Mouse (Mus musculus): Measurements from ENCODE around the gene Olfr229. TPM values are rescaled to one million over a fixed set of nuclear protein-coding genes. Genes with fewer than 3 reads are reported as not detected.
"Not testable (repeated sequence)": the region's sequence is repeated elsewhere in the genome, so short reads cannot be mapped to it uniquely, and the experiment has no call there.

Gene Olfr229
- polyA plus RNA-seq (2016; fragmentation: Nextera tagmentation; extraction: Ambion mirVana): not detected in 2 replicates

GRCm38 (mm10) chr9:39907036-39907435 is at the start of gene Olfr229:
Gene Olfr229 (plus strand): TSS chr9:39907336.
- 73% methylated on average over 2 of the region's 2 CpGs for WGBS
- no peaks in the 10 kb centered on the region for H3K9me3 ChIP-seq

DNA sequence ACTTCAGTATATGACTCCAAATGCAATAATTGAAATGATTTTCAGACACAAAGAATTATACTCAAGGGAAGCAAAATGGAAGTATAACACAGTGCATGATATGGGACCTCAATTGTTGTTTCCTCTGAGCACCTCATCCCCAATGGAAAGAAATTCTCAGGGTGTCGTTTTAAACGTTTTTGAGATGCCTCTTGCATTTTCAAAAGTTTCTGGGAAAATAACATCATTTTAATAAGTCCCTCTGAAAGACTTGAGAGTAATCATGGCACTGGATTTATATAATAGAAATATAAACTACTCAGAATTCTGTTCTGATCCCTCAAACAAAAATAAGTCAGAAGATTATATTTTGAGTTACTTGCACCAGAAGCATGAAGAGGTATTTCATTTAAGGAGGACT is 41.0 kb upstream of the Olfr229 start, which contains the start of gene Olfr972:
Gene Olfr972, plus strand, starts transcription at position 301 of the 400 bp plus-strand sequence.
- Histone ChIP-seq H3K36me3 (no peaks in the 10 kb centered on the region), H3K4me2 (no peak within 1 kb of the TSS), H3K9me3 (no peaks in the 10 kb centered on the region), H3K4me3 (replicated peaks) (no peak within 1 kb of the TSS), H3K27ac (no peak within 1 kb of the TSS), H3K27me3 (no peaks in the 10 kb centered on the region), H3K4me1 (replicated peaks) (no peaks in the 10 kb centered on the region), H3K9ac (replicated peaks) (no peak within 1 kb of the TSS)
- ATAC-seq (ENCODE audit: insufficient number of reproducible peaks, insufficient read depth, low FRiP score, low TSS enrichment, low read depth): no peak
- 73% methylated on average over 2 of the region's 2 CpGs for WGBS

More at GRCm38 (mm10) chr9:39907036-39907435, at the start of gene Olfr229:
- ATAC-seq (ENCODE audit: insufficient number of reproducible peaks, insufficient read depth, low FRiP score, low TSS enrichment, low read depth): no peak
- H3K4me1 ChIP-seq (replicated peaks): no peaks in the 10 kb centered on the region
- no peak within 1 kb of the TSS for H3K9ac ChIP-seq (replicated peaks)
- no peaks in the 10 kb centered on the region for H3K27me3 ChIP-seq
- no peaks in the 10 kb centered on the region for H3K36me3 ChIP-seq
- H3K27ac ChIP-seq: no peak within 1 kb of the TSS
- H3K4me3 ChIP-seq (replicated peaks): no peak within 1 kb of the TSS
- H3K4me2 ChIP-seq: no peak within 1 kb of the TSS

GRCm38 (mm10) chr9:39871986-39872385 is 35.1 kb upstream of the Olfr229 start:
- H3K4me2 ChIP-seq; H3K27me3 ChIP-seq; H3K9ac ChIP-seq (replicated peaks); H3K4me3 ChIP-seq (replicated peaks); H3K27ac ChIP-seq; ATAC-seq (ENCODE audit: insufficient number of reproducible peaks, insufficient read depth, low FRiP score, low TSS enrichment, low read depth); H3K9me3 ChIP-seq; H3K4me1 ChIP-seq (replicated peaks); H3K36me3 ChIP-seq: not testable (repeated sequence)
- 88% methylated on average over 1 of the region's 1 CpGs for WGBS

GRCm38 (mm10) chr9:39877541-39878396 is 29.4 kb upstream of the Olfr229 start:
- not testable (repeated sequence) for H3K27ac ChIP-seq; H3K4me1 ChIP-seq (replicated peaks); H3K36me3 ChIP-seq; H3K9me3 ChIP-seq; H3K27me3 ChIP-seq; H3K9ac ChIP-seq (replicated peaks); ATAC-seq (ENCODE audit: insufficient number of reproducible peaks, insufficient read depth, low FRiP score, low TSS enrichment, low read depth); H3K4me3 ChIP-seq (replicated peaks); H3K4me2 ChIP-seq
- WGBS: no CpG with 5 or more reads among the region's 4 CpGs

- WGBS: 75% methylated on average over 6 of the region's 6 CpGs
- Histone ChIP-seq H3K4me1 (replicated peaks) (no peaks in the 10 kb centered on the region), H3K9ac (replicated peaks) (no peak overlapping the region), H3K27me3 (no peaks in the 10 kb centered on the region), H3K9me3 (no peaks in the 10 kb centered on the region), H3K4me3 (replicated peaks) (no peak overlapping the region), H3K4me2 (no peak overlapping the region), H3K27ac (no peak overlapping the region), H3K36me3 (no peaks in the 10 kb centered on the region)
- no peak for ATAC-seq (ENCODE audit: insufficient number of reproducible peaks, insufficient read depth, low FRiP score, low TSS enrichment, low read depth)
Observed at GRCm38 (mm10) chr9:39905106-39905505, 2.0 kb upstream of the Olfr229 start.

DNA sequence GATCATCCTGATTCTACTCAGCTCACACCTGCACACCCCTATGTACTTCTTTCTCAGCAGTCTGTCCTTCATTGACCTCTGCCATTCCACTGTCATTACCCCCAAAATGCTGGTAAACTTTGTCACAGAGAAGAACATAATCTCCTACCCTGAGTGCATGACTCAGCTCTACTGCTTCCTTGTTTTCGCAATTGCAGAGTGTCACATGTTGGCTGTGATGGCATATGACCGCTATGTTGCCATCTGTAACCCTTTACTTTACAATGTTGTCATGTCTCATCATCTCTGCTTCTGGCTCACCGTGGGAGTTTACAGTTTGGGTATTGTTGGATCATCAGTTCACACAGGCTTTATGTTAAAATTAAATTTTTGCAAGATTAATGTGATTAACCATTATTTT is 2.8 kb downstream of the Olfr229 start:
- 86% methylated on average over 3 of the region's 3 CpGs for WGBS
- H3K4me3 ChIP-seq (replicated peaks): no peak overlapping the region
- no peaks in the 10 kb centered on the region for H3K4me1 ChIP-seq (replicated peaks)
- no peak for ATAC-seq (ENCODE audit: insufficient number of reproducible peaks, insufficient read depth, low FRiP score, low TSS enrichment, low read depth)
- no peaks in the 10 kb centered on the region for H3K9me3 ChIP-seq
- H3K9ac ChIP-seq (replicated peaks): no peak overlapping the region
- H3K36me3 ChIP-seq: no peaks in the 10 kb centered on the region
- H3K27me3 ChIP-seq: no peaks in the 10 kb centered on the region
- H3K4me2 ChIP-seq: no peak overlapping the region
- no peak overlapping the region for H3K27ac ChIP-seq

DNA sequence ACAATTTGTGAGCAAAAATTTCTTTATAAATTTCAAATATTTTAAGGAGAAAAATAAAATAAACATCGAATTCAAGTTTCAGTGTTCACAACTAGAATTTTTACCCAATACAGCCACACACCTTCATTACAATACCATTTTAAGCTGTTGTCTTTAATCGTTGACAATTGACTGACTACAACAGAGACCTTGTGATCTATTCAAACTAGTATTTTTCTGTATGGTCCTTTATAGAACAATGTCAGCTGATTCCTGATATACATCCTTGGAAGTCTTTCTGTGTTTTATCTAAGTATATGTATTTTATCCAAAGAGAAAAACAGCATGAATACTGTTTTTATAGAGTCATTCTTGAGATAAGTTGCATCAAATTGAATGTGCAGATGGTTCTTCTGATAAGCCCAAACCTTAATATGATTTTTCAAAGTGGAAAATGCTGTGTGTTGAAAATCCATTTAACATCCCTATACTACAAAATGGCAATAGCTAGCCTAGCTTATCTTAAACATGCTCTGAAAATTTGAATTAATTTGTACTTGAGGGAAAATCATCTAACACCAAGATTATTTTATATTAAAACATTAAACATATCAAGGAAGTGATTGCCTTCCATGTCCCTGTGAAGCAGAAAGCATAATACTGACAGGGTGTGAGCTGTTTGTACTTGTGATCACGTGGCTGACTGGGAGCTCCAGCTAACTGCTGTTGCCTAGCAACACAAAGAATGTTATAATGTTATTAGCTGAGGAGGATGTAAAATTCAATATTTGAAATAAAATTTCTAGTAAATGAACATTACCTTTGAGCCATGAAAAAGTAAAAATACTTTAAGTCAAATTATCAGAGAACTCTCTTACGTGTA is 21.1 kb downstream of the Olfr229 start:
- not testable (repeated sequence) for H3K36me3 ChIP-seq; H3K27ac ChIP-seq; H3K4me2 ChIP-seq; H3K4me1 ChIP-seq (replicated peaks); H3K9me3 ChIP-seq; H3K4me3 ChIP-seq (replicated peaks); ATAC-seq (ENCODE audit: insufficient number of reproducible peaks, insufficient read depth, low FRiP score, low TSS enrichment, low read depth); H3K27me3 ChIP-seq; H3K9ac ChIP-seq (replicated peaks)
- WGBS: no CpG with 5 or more reads among the region's 4 CpGs

DNA sequence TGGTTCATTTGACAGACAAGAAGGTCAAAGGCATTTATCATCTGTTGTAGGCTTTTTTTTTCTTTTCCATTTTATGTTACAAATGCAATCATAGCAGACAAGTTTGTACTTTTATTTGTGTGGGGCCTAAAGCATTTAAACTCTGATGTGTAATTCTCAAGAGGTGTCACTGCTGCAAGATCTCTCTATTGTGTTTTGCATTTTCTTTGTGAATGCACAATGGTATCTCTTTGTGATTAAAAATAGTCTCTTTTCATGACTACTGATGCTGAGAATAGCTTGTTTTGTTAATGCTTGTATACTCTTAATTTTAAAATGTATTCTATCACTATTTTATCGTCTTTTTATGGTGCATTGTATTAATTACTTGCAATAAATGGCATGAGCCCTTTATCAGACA is 21.7 kb downstream of the Olfr229 start:
- not testable (repeated sequence) for H3K9ac ChIP-seq (replicated peaks); H3K9me3 ChIP-seq; H3K4me3 ChIP-seq (replicated peaks); H3K27me3 ChIP-seq; H3K36me3 ChIP-seq; H3K4me1 ChIP-seq (replicated peaks); ATAC-seq (ENCODE audit: insufficient number of reproducible peaks, insufficient read depth, low FRiP score, low TSS enrichment, low read depth); H3K4me2 ChIP-seq; H3K27ac ChIP-seq
- 80% methylated on average over 1 of the region's 1 CpGs for WGBS

GRCm38 (mm10) chr9:39937201-39937600 is 30.1 kb downstream of the Olfr229 start, which contains the start of gene Olfr974:
Gene Olfr974 (plus strand): TSS chr9:39937501.
- Histone ChIP-seq H3K4me3 (replicated peaks) (no peak within 1 kb of the TSS), H3K9me3 (no peaks in the 10 kb centered on the region), H3K27ac (no peak within 1 kb of the TSS), H3K9ac (replicated peaks) (no peak within 1 kb of the TSS), H3K36me3 (no peaks in the 10 kb centered on the region), H3K27me3 (no peaks in the 10 kb centered on the region), H3K4me2 (no peak within 1 kb of the TSS), H3K4me1 (replicated peaks) (no peaks in the 10 kb centered on the region)
- WGBS: 84% methylated on average over 1 of the region's 1 CpGs
- no peak for ATAC-seq (ENCODE audit: insufficient number of reproducible peaks, insufficient read depth, low FRiP score, low TSS enrichment, low read depth)

DNA sequence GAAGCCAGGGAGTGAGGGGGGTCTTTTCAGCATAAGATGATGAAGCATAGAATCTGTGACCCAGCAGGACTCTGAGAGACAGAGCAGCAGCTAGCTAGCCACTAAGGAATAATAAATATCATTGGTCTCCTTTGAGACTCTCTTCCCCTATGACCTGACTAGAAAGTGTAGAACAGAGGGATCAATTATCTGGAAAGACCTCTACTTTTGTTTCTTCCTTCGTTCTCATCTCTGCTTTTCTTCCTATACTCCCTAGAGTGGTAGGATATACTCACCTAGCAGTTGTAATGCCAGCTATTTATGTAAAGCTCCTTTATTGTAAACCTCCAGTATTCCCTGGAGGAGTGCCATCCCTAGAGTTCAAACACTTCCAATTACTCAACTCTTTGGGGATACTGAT is 44.8 kb downstream of the Olfr229 start, which contains the start of gene Olfr975:
Gene Olfr975, minus strand, starts transcription at position 101 of the 400 bp plus-strand sequence.
- H3K27me3 ChIP-seq: no peaks in the 10 kb centered on the region
- H3K36me3 ChIP-seq: no peaks in the 10 kb centered on the region
- no peak within 1 kb of the TSS for H3K27ac ChIP-seq
- ATAC-seq (ENCODE audit: insufficient number of reproducible peaks, insufficient read depth, low FRiP score, low TSS enrichment, low read depth): no peak
- no peak within 1 kb of the TSS for H3K4me3 ChIP-seq (replicated peaks)
- no peak within 1 kb of the TSS for H3K9ac ChIP-seq (replicated peaks)
- WGBS: 78% methylated on average over 1 of the region's 1 CpGs
- H3K4me1 ChIP-seq (replicated peaks): no peaks in the 10 kb centered on the region
- no peaks in the 10 kb centered on the region for H3K9me3 ChIP-seq
- H3K4me2 ChIP-seq: no peak within 1 kb of the TSS

DNA sequence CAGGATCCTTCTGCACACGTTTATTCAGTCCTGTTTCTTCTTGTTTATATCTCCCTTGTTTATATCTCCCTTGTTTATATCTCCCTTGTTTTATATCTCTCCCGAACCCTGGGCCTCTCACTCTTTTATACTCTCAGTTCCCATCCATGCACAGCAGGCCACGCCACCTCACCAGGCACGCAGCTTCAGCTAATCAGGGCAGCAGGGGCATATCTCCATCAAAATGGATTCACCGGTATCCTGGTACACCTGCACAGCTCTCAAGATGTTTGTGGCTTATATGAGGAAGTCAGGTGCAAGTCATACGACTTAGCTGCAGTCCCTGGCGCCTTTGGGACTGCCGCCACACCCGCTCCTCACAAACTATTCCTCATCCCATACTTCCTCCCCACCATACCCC is 53.9 kb downstream of the Olfr229 start, which contains the start of gene Olfr976:
Gene Olfr976, minus strand, starts transcription at position 101 of the 400 bp plus-strand sequence.
- not testable (repeated sequence) for H3K9ac ChIP-seq (replicated peaks); H3K27ac ChIP-seq; H3K27me3 ChIP-seq; H3K4me2 ChIP-seq; H3K4me1 ChIP-seq (replicated peaks); ATAC-seq (ENCODE audit: insufficient number of reproducible peaks, insufficient read depth, low FRiP score, low TSS enrichment, low read depth); H3K4me3 ChIP-seq (replicated peaks); H3K36me3 ChIP-seq; H3K9me3 ChIP-seq
- 82% methylated on average over 8 of the region's 9 CpGs for WGBS

Measured in limb, embryonic 12.5 days (tissue).